Mouse (Mus musculus): Measurements from ENCODE around the gene Atp8a2.

DNA sequence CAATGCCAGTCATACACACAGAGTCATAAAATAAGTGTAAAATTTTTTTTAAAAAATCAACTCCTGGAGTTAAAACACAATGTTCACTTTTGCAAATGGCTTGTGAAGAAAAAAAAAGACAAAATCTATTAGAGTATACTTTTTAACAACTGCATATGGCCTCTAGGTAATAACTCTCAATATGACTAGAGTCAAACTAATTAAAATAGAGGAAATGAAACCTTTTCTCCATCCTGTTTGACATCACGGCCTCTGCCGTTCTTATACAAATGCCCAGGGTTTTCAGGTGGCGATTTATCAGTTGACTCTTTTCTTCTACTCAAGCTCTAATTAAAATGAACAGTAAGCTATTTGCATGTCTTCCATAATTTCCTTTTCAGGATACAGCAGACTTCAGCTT is 209.0 kb downstream of the Atp8a2 start:
- TF ChIP-seq CTCF (IDR thresholded peaks at IDR 0.05; ENCODE audit: low read depth, low read length) (no peak), GATA1 (IDR thresholded peaks at IDR 0.05; ENCODE audit: borderline replicate concordance, low read length) (no peak), POLR2AphosphoS5 (IDR thresholded peaks at IDR 0.05; ENCODE audit: insufficient replicate concordance, low read depth, low read length) (no peak), TAL1 (conservative IDR thresholded peaks at IDR 0.05; ENCODE audit: low read depth, low read length) (no peak), GATA2 (IDR thresholded peaks at IDR 0.05; ENCODE audit: borderline replicate concordance, low read depth, low read length) (no peak)
